Mouse (Mus musculus): Measurements from ENCODE around the gene Magohb.

DNA sequence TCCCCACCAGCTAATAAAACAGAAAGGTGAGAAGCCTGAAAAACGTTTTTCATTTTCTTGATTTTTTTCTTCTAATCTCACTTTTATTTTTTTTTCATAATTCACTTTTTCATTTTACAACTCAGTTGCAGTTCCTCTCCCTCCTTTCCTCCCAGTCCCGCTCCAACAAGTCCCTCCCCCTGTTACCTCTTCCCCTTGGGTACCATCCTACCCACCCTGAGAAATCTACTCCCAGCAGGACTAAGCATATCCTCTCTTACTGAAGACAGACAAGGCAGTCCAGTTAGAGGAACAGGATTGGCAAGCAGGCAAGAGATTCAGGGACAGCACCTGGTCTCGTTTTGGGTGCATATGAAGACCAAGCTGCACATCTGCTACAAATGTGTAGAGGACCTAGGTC, 30.3 kb downstream of the Magohb start:
- TF ChIP-seq CTCF (IDR thresholded peaks at IDR 0.05; ENCODE audit: borderline replicate concordance, extremely low read depth, insufficient read depth, insufficient read length) (no peak), POLR2A (IDR thresholded peaks at IDR 0.05; ENCODE audit: borderline replicate concordance, extremely low read depth, insufficient read depth, insufficient read length, poor library complexity, severe bottlenecking) (no peak)
